Mouse (Mus musculus) CH12.LX (cell line): ENCODE measurements around the gene Scn8a. TPM values are rescaled to one million over a fixed set of nuclear protein-coding genes. Genes with fewer than 3 reads are reported as not detected.

Experiments
- DNase-seq: peaks from one replicate; pipeline ENCODE4 v3.0.0-alpha.2; 2013; ENCODE audit errors: extremely low read depth
- H3K27ac ChIP-seq: 2 replicates; pipeline ENCODE4 v1.5.1; 2012; ENCODE audit warnings: low read depth, mild to moderate bottlenecking, control low read depth, moderate library complexity; ENCODE audit not compliant: insufficient read depth
- H3K27me3 ChIP-seq: replicated peaks from 2 replicates; pipeline ENCODE3; 2012; ENCODE audit warnings: inconsistent platforms
- H3K36me3 ChIP-seq, 2 experiments: replicated peaks in 1 of 2; 2 replicates each; pipeline versions ENCODE3 to v1.6.1; 2012; ENCODE audit warnings: inconsistent platforms in 1 of 2, low read length in 1 of 2, mild to moderate bottlenecking in 1 of 2, mixed read lengths in 1 of 2, moderate library complexity in 1 of 2; ENCODE audit not compliant: control insufficient read depth in 1 of 2, insufficient read depth in 1 of 2
- H3K4me1 ChIP-seq, 2 experiments: 2 replicates each; pipeline ENCODE4 v1.6.1; 2012; ENCODE audit warnings: inconsistent platforms in 1 of 2, moderate library complexity in 1 of 2; ENCODE audit not compliant: insufficient read depth in 2 of 2, control insufficient read depth in 1 of 2
- H3K4me2 ChIP-seq: 2 replicates; pipeline ENCODE4 v1.6.1; 2012; ENCODE audit warnings: low read depth, mild to moderate bottlenecking, control low read depth; ENCODE audit not compliant: poor library complexity, insufficient read depth, severe bottlenecking
- H3K4me3 ChIP-seq, 3 experiments: fragments of 150-350 bp in 1 of 3; sonication (generic) in 1 of 3; replicated peaks in 1 of 3; 2 replicates each; pipeline versions ENCODE3 to v1.5.1; 2011 to 2012; ENCODE audit warnings: low read depth in 2 of 3, low read length in 2 of 3, mild to moderate bottlenecking in 2 of 3, moderate library complexity in 2 of 3, control low read depth in 1 of 3, improper control_type of control experiment in 1 of 3, inconsistent platforms in 1 of 3, mixed read lengths in 1 of 3; ENCODE audit not compliant: poor library complexity in 1 of 3
- H3K79me2 ChIP-seq: replicated peaks from 2 replicates; pipeline ENCODE4 v1.6.1; 2012; ENCODE audit warnings: mild to moderate bottlenecking, moderate library complexity; ENCODE audit not compliant: control insufficient read depth, poor library complexity, insufficient read depth, severe bottlenecking; ENCODE audit errors: extremely low read depth
- H3K9ac ChIP-seq: 2 replicates; pipeline ENCODE4 v1.6.1; 2012; ENCODE audit warnings: low read depth, mild to moderate bottlenecking, control low read depth, moderate library complexity; ENCODE audit not compliant: insufficient read depth
- H3K9me3 ChIP-seq: replicated peaks from 2 replicates; pipeline ENCODE3; 2012; ENCODE audit warnings: low read length, inconsistent platforms, mixed read lengths
- E2F4 ChIP-seq: IDR thresholded peaks from 2 replicates; pipeline ENCODE4 v1.6.1; 2011; ENCODE audit warnings: low read depth, low read length, improper control_type of control experiment; ENCODE audit not compliant: insufficient replicate concordance
- EP300 ChIP-seq: IDR thresholded peaks from 2 replicates; pipeline ENCODE4 v1.6.1; 2011; ENCODE audit warnings: low read length, improper control_type of control experiment
- GABPA ChIP-seq: IDR thresholded peaks from 2 replicates; pipeline ENCODE4 v1.6.1; 2012; ENCODE audit warnings: low read depth, low read length, improper control_type of control experiment, inconsistent platforms; ENCODE audit not compliant: insufficient replicate concordance
- HCFC1 ChIP-seq: IDR thresholded peaks from 2 replicates; pipeline ENCODE4 v1.6.1; 2012; ENCODE audit warnings: low read depth, mild to moderate bottlenecking, inconsistent platforms, low read length, improper control_type of control experiment
- IRF4 ChIP-seq: IDR thresholded peaks from 2 replicates; pipeline ENCODE4 v1.6.1; 2014; ENCODE audit warnings: low read depth, mild to moderate bottlenecking, inconsistent platforms, low read length, improper control_type of control experiment
- JUND ChIP-seq: conservative IDR thresholded peaks from 2 replicates; pipeline ENCODE4 v1.6.1; 2011; ENCODE audit warnings: low read depth, low read length, improper control_type of control experiment
- KAT2A ChIP-seq: IDR thresholded peaks from 2 replicates; pipeline ENCODE4 v1.6.1; 2012; ENCODE audit warnings: low read length, improper control_type of control experiment, inconsistent platforms; ENCODE audit not compliant: insufficient replicate concordance
- MAFK ChIP-seq: IDR thresholded peaks from 2 replicates; pipeline ENCODE4 v1.6.1; 2011; ENCODE audit warnings: low read length, improper control_type of control experiment; ENCODE audit not compliant: insufficient replicate concordance
- MAZ ChIP-seq: IDR thresholded peaks from 2 replicates; pipeline ENCODE4 v1.6.1; 2012; ENCODE audit warnings: low read depth, mild to moderate bottlenecking, inconsistent platforms, low read length, improper control_type of control experiment, moderate library complexity
- MXI1 ChIP-seq: IDR thresholded peaks from 2 replicates; pipeline ENCODE4 v1.6.1; 2011; ENCODE audit warnings: mild to moderate bottlenecking, low read depth, low read length, improper control_type of control experiment
- SIN3A ChIP-seq: IDR thresholded peaks from 2 replicates; pipeline ENCODE4 v1.6.1; 2012; ENCODE audit warnings: low read length, improper control_type of control experiment, inconsistent platforms
- SMC3 ChIP-seq: IDR thresholded peaks from 2 replicates; pipeline ENCODE4 v1.6.1; 2011; ENCODE audit warnings: low read depth, low read length, improper control_type of control experiment
- TBP ChIP-seq: conservative IDR thresholded peaks from 2 replicates; pipeline ENCODE4 v1.6.1; 2011; ENCODE audit warnings: low read depth, low read length, improper control_type of control experiment
- UBTF ChIP-seq: IDR thresholded peaks from 2 replicates; pipeline ENCODE4 v1.6.1; 2012; ENCODE audit warnings: low read depth, mild to moderate bottlenecking, inconsistent platforms, low read length, improper control_type of control experiment, moderate library complexity
- USF1 ChIP-seq: IDR thresholded peaks from 2 replicates; pipeline ENCODE4 v1.6.1; 2014; ENCODE audit warnings: low read depth, mild to moderate bottlenecking, inconsistent platforms, low read length, improper control_type of control experiment
- ZC3H11A ChIP-seq: IDR thresholded peaks from 2 replicates; pipeline ENCODE4 v1.6.1; 2012; ENCODE audit warnings: low read depth, mild to moderate bottlenecking, inconsistent platforms, low read length, improper control_type of control experiment
- dilution Hi-C: fragments of 300-500 bp; cut with MboI; formaldehyde crosslinking; loops from 2 replicates; pipeline ENCODE4 v1.14.3; 2020; ENCODE audit warnings: low sequenced_read_pairs; ENCODE audit not compliant: extremely low pct_unique_long_range_greater_than_20kb, extremely low pct_ligation_motif_present
- in situ Hi-C: fragments of 300-500 bp; cut with MboI; formaldehyde crosslinking; loops from 3 replicates; pipeline ENCODE4 v1.14.3; 2019; ENCODE audit warnings: low sequenced_read_pairs, low pct_ligation_motif_present, low pct_unique_long_range_greater_than_20kb, mixed read lengths
- polyA plus RNA-seq: library from polyadenylated mRNA; unstranded; fragments of >175 nt; gene quantifications from 2 replicates; pipeline ENCODE4 v1.2.1, GENCODE M21; 2012; ENCODE audit warnings: low read depth; ENCODE audit not compliant: insufficient read length
- total RNA-seq, 2 experiments: library from RNA; depleted of rRNA; stranded (reverse); fragments of 300-350 nt in 1 of 2; fragments of >200 nt in 1 of 2; gene quantifications; 2 replicates each; pipeline ENCODE4 v1.2.3; 2012 to 2014

Scn8a gene
- total and polyA plus RNA-seq, 3 experiments: 0.13 to 0.39 (median 0.15) TPM

DNA sequence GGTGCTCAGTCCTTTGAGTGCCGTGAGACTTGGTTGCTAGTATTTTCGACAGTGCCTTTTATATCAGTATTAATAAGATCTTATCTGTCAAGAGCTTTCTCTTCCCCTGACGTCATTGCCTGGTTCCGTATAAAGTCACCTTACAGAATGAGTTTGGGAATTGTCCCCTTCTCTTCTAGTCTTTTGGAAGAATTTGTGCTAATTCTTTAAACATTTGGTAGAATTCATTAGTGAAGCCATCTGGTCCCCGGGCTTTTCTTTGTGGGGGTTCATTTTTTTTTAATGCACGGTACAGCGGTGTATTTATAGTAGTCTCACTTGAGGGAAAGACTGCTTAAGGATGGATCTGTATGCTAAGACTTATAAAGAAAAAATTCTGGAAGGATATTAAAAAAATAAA, 84.3 kb downstream of the Scn8a start:
- Histone ChIP-seq H3K36me3 (no peaks in the 10 kb centered on the region), H3K4me3 (no peak overlapping the region), H3K79me2 (no peaks in the 10 kb centered on the region), H3K9me3 (peaks cover 4% of the 10 kb centered on the region), H3K27ac (no peak overlapping the region), H3K4me1 (no peaks in the 10 kb centered on the region), H3K27me3 (peaks cover 77% of the 10 kb centered on the region), H3K9ac (no peak overlapping the region), H3K4me2 (no peak overlapping the region)
- TF ChIP-seq UBTF (no peak), ZC3H11A (no peak), JUND (no peak), EP300 (no peak), E2F4 (no peak), TBP (no peak), KAT2A (no peak), MXI1 (no peak), MAZ (no peak), SIN3A (no peak), HCFC1 (no peak), GABPA (no peak), SMC3 (no peak)
- in situ Hi-C loops: no loop called here
- dilution Hi-C loops: no loop called here
- no peak for DNase-seq

DNA sequence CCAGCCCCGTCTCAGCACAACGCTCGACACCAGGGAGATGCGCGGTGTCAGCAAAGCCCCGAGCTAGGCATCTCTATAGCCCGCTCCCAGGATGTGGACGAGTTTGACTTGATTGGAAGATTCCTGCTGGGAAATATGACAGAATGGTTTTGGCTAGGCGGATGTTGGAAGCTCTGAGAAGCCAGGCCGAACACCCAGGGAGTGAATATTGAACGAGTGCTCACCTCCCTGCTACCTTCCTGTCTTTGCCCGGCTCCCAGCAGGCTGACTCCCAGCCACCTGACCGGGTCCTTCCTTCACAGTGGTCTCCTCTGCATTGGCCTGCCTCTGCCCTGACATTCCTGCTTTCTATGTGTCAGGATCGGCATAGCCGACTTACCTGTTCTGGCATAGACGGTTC, 85.1 kb downstream of the Scn8a start:
- H3K9ac ChIP-seq: no peak overlapping the region
- no peaks in the 10 kb centered on the region for H3K4me1 ChIP-seq
- no peak overlapping the region for H3K27ac ChIP-seq
- no peaks in the 10 kb centered on the region for H3K36me3 ChIP-seq
- TF ChIP-seq SIN3A (no peak), UBTF (no peak), JUND (no peak), MAFK (no peak), IRF4 (no peak), USF1 (no peak)
- TF ChIP-seq, all 38 proteins: peak for 0
- Histone ChIP-seq H3K79me2 (no peaks in the 10 kb centered on the region), H3K9me3 (peaks cover 4% of the 10 kb centered on the region), H3K4me3 (no peak overlapping the region), H3K4me2 (no peak overlapping the region), H3K27me3 (peaks cover 76% of the 10 kb centered on the region)
- no peak for DNase-seq
- dilution Hi-C loops: no loop called here
- in situ Hi-C loops: no loop called here
